Mouse (Mus musculus) MEL (cell line): ENCODE results near the gene Olfr1393.

ENCODE experiments used
- CTCF ChIP-seq, 3 experiments: IDR thresholded peaks in 2 of 3; conservative IDR thresholded peaks in 1 of 3; 2 replicates each; pipeline ENCODE4 v1.5.1; 2011 to 2012; ENCODE audit warnings: low read length in 3 of 3, low read depth in 2 of 3, mild to moderate bottlenecking in 2 of 3, improper control_type of control experiment in 1 of 3, inconsistent platforms in 1 of 3, mixed read lengths in 1 of 3, moderate library complexity in 1 of 3; ENCODE audit not compliant: control insufficient read depth in 1 of 3, insufficient read depth in 1 of 3, poor library complexity in 1 of 3, severe bottlenecking in 1 of 3
- MAX ChIP-seq: IDR thresholded peaks from 2 replicates; pipeline ENCODE4 v1.6.1; 2011; ENCODE audit warnings: low read length, improper control_type of control experiment
- MYC ChIP-seq: IDR thresholded peaks from 2 replicates; pipeline ENCODE4 v1.6.1; 2011; ENCODE audit warnings: low read depth, mild to moderate bottlenecking, low read length, improper control_type of control experiment, moderate library complexity
- UBTF ChIP-seq: IDR thresholded peaks from 2 replicates; pipeline ENCODE4 v1.6.1; 2012; ENCODE audit warnings: low read depth, mild to moderate bottlenecking, inconsistent platforms, low read length, improper control_type of control experiment, moderate library complexity, borderline replicate concordance; ENCODE audit not compliant: insufficient read depth

- no peak for TF ChIP-seq UBTF
- TF ChIP-seq CTCF (IDR thresholded peaks at IDR 0.05 in 2 of 3, conservative IDR thresholded peaks at IDR 0.05 in 1 of 3; ENCODE audit: control insufficient read depth in 1 of 3, insufficient read depth in 1 of 3, low read depth in 2 of 3, low read length in 3 of 3, poor library complexity in 1 of 3, severe bottlenecking in 1 of 3) = peak in 2 of 3 experiments; percentile 13 to 48; a peak in 2 of 6 replicates
- TF ChIP-seq MAX = no peak
- TF ChIP-seq MYC = no peak
These were observed 37.2 kb upstream of the Olfr1393 start for GRCm38 (mm10) chr11:49240874-49241273.
